In genomic region chr3:86807750-86808467, GRCm38 (mm10) we compare ENCODE assay signal across 9 mouse cellular contexts.
DNase-seq lines count a peak whose midpoint lies in the region; ATAC-seq and TF ChIP-seq lines count a peak whose summit lies in the region.
"Had no signal": no experiment of that assay in that cellular context is flagged by ENCODE, and none has a peak within 500 bp of the region (broad histone marks: within the 10 kb centered on the region; RNA-seq: fewer than 3 reads in every experiment).

No protein-coding gene starts in this region.

- intact Hi-C loops in gastrocnemius, adult 2 months (cut with DNase I), result no loop called here

- no peak overlapping the region for H3K9ac ChIP-seq in intestine, postnatal 0 days (ENCODE audit: low read depth, low read length)
- H3K9ac ChIP-seq: limb, embryonic 13.5 days had no signal

- no peaks in the 10 kb centered on the region for H3K36me3 ChIP-seq in intestine, postnatal 0 days (ENCODE audit: control insufficient read depth, insufficient read depth)
- H3K36me3 ChIP-seq: limb, embryonic 13.5 days had no signal

- DNase-seq in gastrocnemius, adult 2 months, result peak; percentile 47
- DNase-seq in gastrocnemius, adult 8-10 months (ENCODE audit: low spot score in 2 of 2), result no peak
- peak; percentile 25 for DNase-seq in spleen, adult 12 weeks (ENCODE audit: low spot score)
- no peak for DNase-seq in spleen, postnatal 36 days (ENCODE audit: low spot score in 2 of 2)
- peak; percentile 87 to 89 for DNase-seq in cerebellum, postnatal 14 days

- no peak overlapping the region for H3K4me2 ChIP-seq in intestine, postnatal 0 days (replicated peaks; ENCODE audit: low read depth)
- H3K4me2 ChIP-seq: limb, embryonic 13.5 days had no signal

- peak; percentile 56 for TF ChIP-seq CTCF in gastrocnemius, adult 2 months (IDR thresholded peaks at IDR 0.05)
- peak; percentile 72 for TF ChIP-seq CTCF in intestine, postnatal 0 days (IDR thresholded peaks at IDR 0.05; ENCODE audit: low read depth)

- no peaks in the 10 kb centered on the region for H3K9me3 ChIP-seq in intestine, postnatal 0 days (ENCODE audit: control insufficient read depth)
- H3K9me3 ChIP-seq: limb, embryonic 13.5 days had no signal

- H3K27ac ChIP-seq in gastrocnemius, adult 2 months, result no peak overlapping the region
- no peak overlapping the region for H3K27ac ChIP-seq in intestine, postnatal 0 days (ENCODE audit: low read depth, low read length)

- H3K4me1 ChIP-seq in intestine, postnatal 0 days (replicated peaks; ENCODE audit: control insufficient read depth, insufficient read depth, low read length), result 0 out of 2 replicates have a peak, but pooled peaks cover 1% of the 10 kb centered on the region

- H3K27me3 ChIP-seq in intestine, postnatal 0 days (replicated peaks; ENCODE audit: control insufficient read depth, insufficient read depth, low read length), result no peaks in the 10 kb centered on the region
- H3K27me3 ChIP-seq: limb, embryonic 13.5 days had no signal

- no peak for ATAC-seq in intestine, postnatal 0 days
- peak; percentile 52 for ATAC-seq in megakaryocyte-erythroid progenitor cell, adult 5-6 weeks (replicated peaks; ENCODE audit: low FRiP score, low TSS enrichment, poor library complexity, severe bottlenecking)
- ATAC-seq in monocyte, adult 5-6 weeks (replicated peaks; ENCODE audit: insufficient number of reproducible peaks, low FRiP score, low TSS enrichment, poor library complexity, severe bottlenecking), result no peak

- WGBS in intestine, postnatal 0 days, result 71% methylated on average over 14 of the region's 14 CpGs

- H3K4me3 ChIP-seq in gastrocnemius, adult 2 months, result no peak overlapping the region
- H3K4me3 ChIP-seq in intestine, postnatal 0 days (ENCODE audit: low read depth, low read length), result no peak overlapping the region
- H3K4me3 ChIP-seq: limb, embryonic 13.5 days had no signal

Comparison
In these comparisons a context has a peak if more than half of its experiments do, and no peak if none do; other contexts are left out.
1. DNase-seq: peak in gastrocnemius, adult 2 months (single experiment), spleen, adult 12 weeks (single experiment) and cerebellum, postnatal 14 days (2 of 2); none in gastrocnemius, adult 8-10 months (0 of 2) and spleen, postnatal 36 days (0 of 2).